Mouse (Mus musculus) brain, embryonic 14.5 days (tissue): ENCODE results near the gene Arid1a.

Experiments
- CTCF ChIP-seq: fragments of 200-500 bp; IDR thresholded peaks from 2 replicates; pipeline ENCODE4 v1.5.1; 2012; ENCODE audit warnings: inconsistent platforms, mild to moderate bottlenecking, moderate library complexity, borderline replicate concordance; ENCODE audit not compliant: insufficient read depth, insufficient read length; ENCODE audit errors: extremely low read depth
- POLR2A ChIP-seq: fragments of 200-500 bp; IDR thresholded peaks from 2 replicates; pipeline ENCODE4 v1.6.1; 2012; ENCODE audit warnings: mild to moderate bottlenecking, inconsistent platforms, borderline replicate concordance; ENCODE audit not compliant: poor library complexity, insufficient read depth, insufficient read length, severe bottlenecking; ENCODE audit errors: extremely low read depth

DNA sequence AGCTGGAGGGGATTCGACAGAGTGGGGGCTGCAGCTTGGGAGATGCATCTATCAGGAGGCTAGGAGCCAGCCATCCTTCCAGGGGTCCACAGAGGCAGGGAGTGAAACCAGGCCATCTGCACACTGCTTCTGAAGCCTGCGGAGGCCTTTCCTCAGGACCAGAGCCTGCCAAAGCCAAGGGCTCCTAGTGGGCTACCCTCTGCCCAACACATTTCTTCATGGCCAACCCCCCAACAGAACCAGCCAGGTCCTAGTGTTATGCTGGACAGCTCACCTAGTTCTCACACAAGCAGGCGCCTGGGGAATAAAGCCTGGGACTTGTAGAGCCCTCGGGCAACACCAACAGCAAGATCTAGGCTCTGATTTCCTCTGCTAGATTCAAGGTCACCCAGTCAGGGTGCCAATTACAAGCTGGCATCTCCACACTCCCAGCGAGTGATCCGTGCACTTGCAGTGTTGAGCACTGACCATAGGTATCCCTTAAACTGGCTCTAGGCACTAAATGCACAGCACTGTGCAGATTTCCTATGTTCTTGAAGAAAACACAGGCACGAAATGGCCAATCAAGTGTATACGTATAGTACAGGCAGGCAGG lies 126.1 kb downstream of the Arid1a start:
- TF ChIP-seq CTCF (no peak), POLR2A (no peak)
